Mouse (Mus musculus) liver, postnatal 0 days (tissue): ENCODE results near the gene Pif1.

Experiments
- CTCF ChIP-seq: sonication (generic); IDR thresholded peaks from 2 replicates; pipeline ENCODE4 v1.5.1; 2016; ENCODE audit warnings: antibody characterized with exemption, low read depth
- EP300 ChIP-seq: IDR thresholded peaks from 2 replicates; pipeline ENCODE4 v1.6.1; 2016; ENCODE audit warnings: antibody characterized with exemption, low read depth, mild to moderate bottlenecking

- TF ChIP-seq CTCF (no peak), EP300 (no peak)
Measured at GRCm38 (mm10) chr9:65547111-65547510, 39.8 kb upstream of the Pif1 start.
